Mouse (Mus musculus) MEL (cell line): ENCODE measurements around the gene Hoxd13. TPM values are rescaled to one million over a fixed set of nuclear protein-coding genes. Genes with fewer than 3 reads are reported as not detected.

Experiments
- DNase-seq: peaks from one replicate; pipeline ENCODE4 v3.0.0; 2011; ENCODE audit warnings: low read depth, low spot score
- H3K27ac ChIP-seq: 2 replicates; pipeline ENCODE4 v1.5.1; 2012; ENCODE audit warnings: low read depth, mild to moderate bottlenecking, control low read depth, low read length, moderate library complexity; ENCODE audit not compliant: control insufficient read depth
- H3K27me3 ChIP-seq, 2 experiments: fragments of 150-350 bp in 1 of 2; sonication (generic) in 1 of 2; 2 replicates each; pipeline ENCODE4 v1.6.1; 2012; ENCODE audit warnings: low read length in 2 of 2, mild to moderate bottlenecking in 2 of 2, improper control_type of control experiment in 1 of 2, moderate library complexity in 1 of 2; ENCODE audit not compliant: insufficient read depth in 2 of 2, control insufficient read depth in 1 of 2
- H3K36me3 ChIP-seq, 2 experiments: 2 replicates each; pipeline ENCODE4 v1.6.1; 2012 to 2014; ENCODE audit warnings: low read length in 2 of 2, improper control_type of control experiment in 1 of 2, inconsistent platforms in 1 of 2, mild to moderate bottlenecking in 1 of 2; ENCODE audit not compliant: insufficient read depth in 2 of 2, control insufficient read depth in 1 of 2
- H3K4me1 ChIP-seq, 2 experiments: fragments of 150-350 bp in 1 of 2; sonication (generic) in 1 of 2; 2 replicates each; pipeline ENCODE4 v1.6.1; 2012; ENCODE audit warnings: low read length in 2 of 2, improper control_type of control experiment in 1 of 2, mild to moderate bottlenecking in 1 of 2; ENCODE audit not compliant: insufficient read depth in 2 of 2, control insufficient read depth in 1 of 2
- H3K4me3 ChIP-seq, 2 experiments: fragments of 150-350 bp in 1 of 2; sonication (generic) in 1 of 2; 2 replicates each; pipeline ENCODE4 v1.5.1; 2012; ENCODE audit warnings: low read depth in 2 of 2, low read length in 2 of 2, mild to moderate bottlenecking in 2 of 2, moderate library complexity in 2 of 2, control low read depth in 1 of 2, improper control_type of control experiment in 1 of 2; ENCODE audit not compliant: control insufficient read depth in 1 of 2, insufficient read depth in 1 of 2
- H3K79me2 ChIP-seq: 2 replicates; pipeline ENCODE4 v1.6.1; 2012; ENCODE audit warnings: mild to moderate bottlenecking, low read length, moderate library complexity; ENCODE audit not compliant: control insufficient read depth, poor library complexity, insufficient read depth
- H3K9ac ChIP-seq: 2 replicates; pipeline ENCODE4 v1.6.1; 2012; ENCODE audit warnings: low read depth, mild to moderate bottlenecking, control low read depth, low read length, moderate library complexity; ENCODE audit not compliant: control insufficient read depth, poor library complexity, severe bottlenecking
- H3K9me3 ChIP-seq: fragments of 150-350 bp; sonication (generic); replicated peaks from 2 replicates; pipeline ENCODE4 v1.6.1; 2012; ENCODE audit warnings: mild to moderate bottlenecking, low read length, improper control_type of control experiment, moderate library complexity; ENCODE audit not compliant: insufficient read depth
- BHLHE40 ChIP-seq: IDR thresholded peaks from 2 replicates; pipeline ENCODE4 v1.6.1; 2012; ENCODE audit warnings: low read depth, mild to moderate bottlenecking, inconsistent platforms, low read length, improper control_type of control experiment, borderline replicate concordance
- E2F4 ChIP-seq: IDR thresholded peaks from 2 replicates; pipeline ENCODE4 v1.6.1; 2011; ENCODE audit warnings: low read depth, low read length, improper control_type of control experiment, borderline replicate concordance
- ETS1 ChIP-seq: IDR thresholded peaks from 2 replicates; pipeline ENCODE4 v1.6.1; 2012; ENCODE audit warnings: low read depth, mild to moderate bottlenecking, inconsistent platforms, low read length, improper control_type of control experiment, moderate library complexity
- MAZ ChIP-seq: IDR thresholded peaks from 2 replicates; pipeline ENCODE4 v1.6.1; 2012; ENCODE audit warnings: low read depth, mild to moderate bottlenecking, inconsistent platforms, low read length, improper control_type of control experiment
- MEF2A ChIP-seq: IDR thresholded peaks from 2 replicates; pipeline ENCODE4 v1.6.1; 2014; ENCODE audit warnings: low read depth, mild to moderate bottlenecking, inconsistent platforms, low read length, improper control_type of control experiment; ENCODE audit not compliant: poor library complexity, insufficient replicate concordance, severe bottlenecking; ENCODE audit errors: extremely low read depth
- MYB ChIP-seq: IDR thresholded peaks from 2 replicates; pipeline ENCODE4 v1.6.1; 2011; ENCODE audit warnings: mild to moderate bottlenecking, low read depth, low read length, improper control_type of control experiment
- POLR2AphosphoS5 ChIP-seq: IDR thresholded peaks from 2 replicates; pipeline ENCODE4 v1.6.1; 2012; ENCODE audit warnings: low read depth, borderline replicate concordance, mild to moderate bottlenecking, inconsistent platforms, low read length, moderate library complexity, mixed read lengths
- RCOR1 ChIP-seq: IDR thresholded peaks from 2 replicates; pipeline ENCODE4 v1.6.1; 2012; ENCODE audit warnings: low read depth, mild to moderate bottlenecking, inconsistent platforms, low read length, improper control_type of control experiment
- TAL1 ChIP-seq: IDR thresholded peaks from 2 replicates; pipeline ENCODE4 v1.6.1; 2012; ENCODE audit warnings: mild to moderate bottlenecking, inconsistent platforms, low read length, moderate library complexity, mixed read lengths
- USF2 ChIP-seq, 2 experiments: IDR thresholded peaks; 2 replicates each; pipeline ENCODE4 v1.6.1; 2011 to 2012; ENCODE audit warnings: improper control_type of control experiment in 2 of 2, low read length in 2 of 2, borderline replicate concordance in 1 of 2, inconsistent platforms in 1 of 2, low read depth in 1 of 2, mild to moderate bottlenecking in 1 of 2; ENCODE audit not compliant: insufficient read depth in 1 of 2
- ZC3H11A ChIP-seq: IDR thresholded peaks from 2 replicates; pipeline ENCODE4 v1.6.1; 2012; ENCODE audit warnings: low read depth, mild to moderate bottlenecking, inconsistent platforms, low read length, improper control_type of control experiment
- ZKSCAN1 ChIP-seq: IDR thresholded peaks from 2 replicates; pipeline ENCODE4 v1.6.1; 2012; ENCODE audit warnings: low read depth, mild to moderate bottlenecking, inconsistent platforms, low read length, improper control_type of control experiment, moderate library complexity
- polyA plus RNA-seq, 2 experiments: library from polyadenylated mRNA; stranded (reverse) in 1 of 2; unstranded in 1 of 2; fragments of >175 nt in 1 of 2; fragments of >200 nt in 1 of 2; gene quantifications; 2 replicates each; pipeline versions ENCODE4 v1.2.1 to v1.2.4; 2012; ENCODE audit warnings: low replicate concordance in 2 of 2, low read depth in 1 of 2; ENCODE audit not compliant: insufficient read length in 2 of 2, insufficient read depth in 1 of 2, missing spikeins in 1 of 2
- total RNA-seq: library from RNA; depleted of rRNA; stranded (reverse); fragments of 300-350 nt; gene quantifications from 2 replicates; pipeline ENCODE4 v1.2.3, GENCODE M21; 2012

The Hoxd13 gene
- total and polyA plus RNA-seq, 3 experiments = not detected

DNA sequence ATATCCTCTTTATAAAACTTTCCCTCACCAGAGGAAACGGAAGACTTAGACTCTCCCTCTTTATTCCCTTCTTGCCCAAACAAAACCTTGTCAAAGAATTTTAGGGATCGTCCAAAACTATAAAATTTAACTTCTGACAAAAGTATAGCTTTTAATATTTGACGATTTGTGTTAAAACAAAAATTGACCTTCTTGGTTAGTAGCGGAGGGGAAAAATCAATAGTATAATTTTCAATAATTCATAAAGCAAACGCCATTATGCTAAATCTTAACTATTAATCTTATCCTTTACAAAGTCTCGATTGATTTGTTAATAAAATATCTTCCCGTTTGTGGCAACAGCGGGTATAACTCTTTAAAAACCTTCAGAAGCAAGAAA, 22.2 kb downstream of the Hoxd13 start:
- no peak overlapping the region for H3K9ac ChIP-seq
- DNase-seq = no peak
- H3K36me3 ChIP-seq = no peaks in the 10 kb centered on the region
- no peaks in the 10 kb centered on the region for H3K4me1 ChIP-seq
- no peak overlapping the region for H3K4me3 ChIP-seq
- TF ChIP-seq USF2 (IDR thresholded peaks at IDR 0.05; ENCODE audit: borderline replicate concordance in 1 of 2, insufficient read depth in 1 of 2, low read depth in 1 of 2, low read length in 2 of 2) (no peak), ETS1 (no peak), POLR2AphosphoS5 (no peak)
- H3K27me3 ChIP-seq = no peaks in the 10 kb centered on the region; a peak in 1 of 4 replicates
- H3K79me2 ChIP-seq = no peaks in the 10 kb centered on the region
- H3K27ac ChIP-seq = no peak overlapping the region
- no peaks in the 10 kb centered on the region for H3K9me3 ChIP-seq

DNA sequence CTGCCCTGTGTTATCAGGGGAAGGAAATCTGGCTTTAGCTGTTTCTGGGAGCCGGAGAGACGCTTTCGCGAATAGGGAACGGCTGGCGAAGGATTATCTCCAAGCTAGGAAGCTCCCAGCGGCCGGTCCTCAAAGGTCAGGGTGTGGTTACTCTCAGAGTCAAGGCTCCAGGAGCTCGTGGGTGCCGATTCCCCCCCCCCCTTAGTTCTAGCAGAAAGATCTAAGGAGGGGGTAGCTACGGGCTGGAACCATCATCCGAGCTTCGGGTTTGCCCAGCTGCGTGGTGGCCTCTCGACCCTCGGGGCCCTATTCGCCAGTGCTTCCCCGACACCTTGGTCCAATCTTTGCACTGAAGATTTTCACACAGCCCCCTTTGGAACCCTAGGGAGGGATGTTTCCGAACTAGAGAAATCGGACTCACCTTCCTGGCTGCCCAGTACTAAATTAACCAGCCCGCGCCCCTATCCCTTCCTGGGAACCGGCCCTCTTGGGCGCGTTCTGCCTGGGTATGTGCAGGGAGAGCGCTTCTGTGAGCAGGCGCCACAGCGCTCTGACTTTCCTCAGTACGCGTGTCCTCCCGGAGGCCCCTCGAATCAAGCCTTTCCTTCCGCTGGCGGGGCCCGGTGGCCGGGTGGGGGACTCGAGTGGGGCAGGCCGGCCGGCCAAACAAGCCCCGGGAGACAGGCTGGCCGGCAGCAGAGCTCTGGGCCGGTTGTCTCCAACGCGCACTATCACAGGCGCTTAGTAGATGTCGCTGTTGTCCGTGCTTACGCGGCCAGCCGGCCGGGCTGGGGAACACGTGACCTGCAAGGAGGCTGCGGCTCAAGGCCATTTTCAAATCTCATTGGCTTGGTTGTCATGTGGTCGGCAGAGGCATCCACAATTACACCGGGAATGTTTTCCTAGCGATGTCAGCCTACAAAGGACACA, 23.2 kb downstream of the Hoxd13 start, which contains the start of gene Hoxd10:
TSS of gene Hoxd10 (plus strand) at position 903 of the 930 bp plus-strand sequence.
- no peak within 1 kb of the TSS for H3K4me3 ChIP-seq
- H3K79me2 ChIP-seq = no peaks in the 10 kb centered on the region
- H3K27ac ChIP-seq = no peak within 1 kb of the TSS
- H3K36me3 ChIP-seq = no peaks in the 10 kb centered on the region
- H3K4me1 ChIP-seq = no peaks in the 10 kb centered on the region
- no peak for DNase-seq
- TF ChIP-seq ZC3H11A = no peak
- TF ChIP-seq TAL1 = no peak
- no peak for TF ChIP-seq E2F4
- no peak for TF ChIP-seq RCOR1
- TF ChIP-seq MAZ = no peak
- no peak for TF ChIP-seq ETS1
- TF ChIP-seq MEF2A = no peak
- no peak for TF ChIP-seq MYB
- TF ChIP-seq BHLHE40 = no peak
- no peak for TF ChIP-seq ZKSCAN1
- no peaks in the 10 kb centered on the region; a peak in 1 of 4 replicates for H3K27me3 ChIP-seq
- no peaks in the 10 kb centered on the region for H3K9me3 ChIP-seq
- H3K9ac ChIP-seq = no peak within 1 kb of the TSS
